Mouse (Mus musculus) megakaryocyte-erythroid progenitor cell, adult 5-6 weeks (primary cell): ENCODE results near the gene Psmb6. TPM values are rescaled to one million over a fixed set of nuclear protein-coding genes. Genes with fewer than 3 reads are reported as not detected.

Experiments
- ATAC-seq: replicated peaks from 2 replicates; pipeline ENCODE4 v1.8.0; 2016; ENCODE audit warnings: mild to moderate bottlenecking, inconsistent platforms; ENCODE audit not compliant: severe bottlenecking, poor library complexity, low FRiP score, low TSS enrichment
- total RNA-seq, 2 experiments: library from RNA; stranded (forward) in 1 of 2; stranded (reverse) in 1 of 2; fragments of 200-1000, 215-1000 nt in 1 of 2; fragments of >200 nt in 1 of 2; fragmentation: Nextera tagmentation in 1 of 2; gene quantifications; 2 replicates each; pipeline ENCODE4 v1.2.3; 2014 to 2017

Psmb6 gene
- total RNA-seq, 2 experiments from 2014 or later = 305 to 333 TPM

DNA sequence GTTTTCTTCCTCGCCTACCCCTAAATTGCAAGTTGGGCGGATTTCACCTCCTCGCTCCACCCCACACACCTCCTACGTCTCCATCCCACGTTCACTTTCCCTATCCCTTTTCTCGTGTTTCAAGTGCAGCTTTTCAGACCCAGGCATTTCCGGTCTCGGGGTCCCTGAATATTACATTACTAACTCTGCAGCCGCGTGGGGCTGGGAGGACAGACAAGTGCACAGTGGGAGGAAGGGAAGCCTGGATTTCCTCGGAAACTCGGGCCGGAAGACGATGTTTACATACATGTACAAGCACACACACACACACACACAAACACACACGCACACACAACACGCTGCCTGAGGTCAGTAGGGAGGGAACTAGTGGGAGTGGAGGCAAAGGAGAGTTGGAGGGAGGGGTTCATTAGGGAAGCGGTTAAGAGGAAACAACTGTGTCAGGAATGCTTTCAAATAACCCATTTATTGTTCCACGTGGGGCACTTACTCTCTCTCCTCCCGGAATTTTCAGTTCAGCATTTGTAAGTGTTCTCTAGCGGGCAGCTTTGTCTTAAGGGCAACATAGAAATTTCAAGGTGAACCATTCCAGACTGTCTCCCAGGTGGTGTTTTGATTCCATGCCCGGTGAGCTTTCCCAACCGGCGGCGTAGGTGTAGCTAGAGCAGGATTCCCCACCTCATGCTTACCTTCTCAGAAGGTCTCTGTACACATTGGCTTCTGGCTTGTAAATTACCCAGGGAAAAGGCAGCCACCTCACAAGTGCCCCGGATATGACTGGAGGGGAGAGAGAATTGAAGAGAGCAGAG, 38.5 kb downstream of the Psmb6 start:
- no peak for ATAC-seq

- no peak for ATAC-seq
These were observed 39.2 kb downstream of the Psmb6 start for GRCm38 (mm10) chr11:70564276-70564873.

- ATAC-seq = no peak
These were observed 41.4 kb downstream of the Psmb6 start for GRCm38 (mm10) chr11:70566586-70566985.

DNA sequence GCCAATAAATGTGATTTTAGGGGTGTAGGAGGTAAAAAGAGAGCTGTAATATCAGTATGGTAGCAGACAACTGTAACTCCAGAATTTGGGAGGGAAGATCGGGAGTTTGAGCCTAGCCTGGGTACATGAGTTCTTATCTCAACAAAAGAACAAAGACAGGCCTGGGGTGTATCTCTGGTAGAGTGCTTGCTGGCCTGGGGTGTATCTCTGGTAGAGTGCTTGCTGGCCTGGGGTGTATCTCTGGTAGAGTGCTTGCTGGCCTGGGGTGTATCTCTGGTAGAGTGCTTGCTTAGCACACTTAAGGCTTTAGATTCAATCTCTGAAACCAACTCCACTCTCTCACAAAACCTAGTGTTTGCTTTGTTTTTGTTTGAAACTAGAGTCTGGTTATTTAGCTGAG, 45.4 kb downstream of the Psmb6 start:
- peak; percentile 97 for ATAC-seq

DNA sequence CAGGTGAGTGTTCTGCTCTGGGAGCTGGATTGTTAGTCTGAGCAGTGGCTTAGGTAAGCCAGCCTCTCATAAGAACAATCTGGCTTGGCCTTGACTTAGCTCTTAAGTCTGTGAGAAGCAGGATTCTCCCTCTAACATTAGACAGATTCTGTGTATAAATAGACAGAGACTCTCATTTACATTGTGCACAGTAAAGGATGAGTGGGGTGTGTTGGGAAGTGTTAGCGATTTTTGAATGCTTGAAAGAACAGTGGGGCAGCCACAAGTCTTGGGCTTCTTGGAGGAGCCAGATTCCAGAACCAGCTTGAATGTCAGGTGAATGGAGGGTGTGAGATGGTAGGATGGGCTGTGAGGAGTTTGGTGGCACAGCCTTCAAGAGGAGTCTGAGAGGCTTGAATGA, 46.5 kb downstream of the Psmb6 start:
- no peak for ATAC-seq

- ATAC-seq = 0 out of 2 replicates have a peak, but pooled peaks have one; percentile 23
These were observed 47.3 kb downstream of the Psmb6 start for GRCm38 (mm10) chr11:70572348-70572902.

DNA sequence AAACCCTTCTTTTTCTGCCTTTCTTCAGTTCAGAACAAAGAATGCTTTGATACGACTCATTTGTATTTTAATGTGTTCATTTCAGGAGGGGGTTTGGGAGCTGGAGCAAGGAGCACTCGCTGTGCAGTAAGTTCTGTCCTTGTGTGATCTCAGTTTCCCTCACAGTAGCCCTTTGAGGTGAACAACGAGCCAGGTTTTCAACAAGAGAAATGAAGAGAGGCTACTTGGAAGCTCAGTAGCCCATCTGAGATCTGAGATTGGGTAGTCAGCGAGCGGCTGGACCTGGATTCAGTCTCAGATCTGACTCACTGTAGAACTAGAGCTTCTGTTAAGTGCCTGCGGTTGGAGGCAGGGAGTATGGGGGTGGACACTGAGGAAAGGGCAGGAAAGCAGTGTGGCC, 48.7 kb downstream of the Psmb6 start:
- no peak for ATAC-seq

- 0 out of 2 replicates have a peak, but pooled peaks have one; percentile 48 for ATAC-seq
These were observed 52.0 kb downstream of the Psmb6 start for GRCm38 (mm10) chr11:70577201-70577600.

Other genes starting within 250 kb of the Psmb6 start
- not detected in 2 replicates for gene Alox12e, start 202.7 kb upstream of the Psmb6 start, total RNA-seq (2014; fragmentation: Nextera tagmentation)
- gene Alox12e, start 202.7 kb upstream of the Psmb6 start, total RNA-seq (2017) = not detected in 2 replicates
- gene Alox15, start 173.3 kb upstream of the Psmb6 start, total RNA-seq (2014; fragmentation: Nextera tagmentation) = not detected in 2 replicates
- gene Alox15, start 173.3 kb upstream of the Psmb6 start, total RNA-seq (2017) = not detected in 2 replicates
- 44.4 and 55.9 TPM in 2 replicates for gene Pelp1, start 115.3 kb upstream of the Psmb6 start, total RNA-seq (2014; fragmentation: Nextera tagmentation)
- gene Pelp1, start 115.3 kb upstream of the Psmb6 start, total RNA-seq (2017) = 10.0 and 12.9 TPM in 2 replicates
- gene Arrb2, start 92.7 kb upstream of the Psmb6 start, total RNA-seq (2014; fragmentation: Nextera tagmentation) = 41.8 and 43.2 TPM in 2 replicates
- 21.7 and 32.6 TPM in 2 replicates for gene Arrb2, start 92.7 kb upstream of the Psmb6 start, total RNA-seq (2017)
- 25.5 and 34.8 TPM in 2 replicates for gene Med11, start 73.4 kb upstream of the Psmb6 start, total RNA-seq (2014; fragmentation: Nextera tagmentation)
- gene Med11, start 73.4 kb upstream of the Psmb6 start, total RNA-seq (2017) = 38.6 and 46.5 TPM in 2 replicates
- 0.30 and 0.94 TPM in 2 replicates for gene Zmynd15, start 65.9 kb upstream of the Psmb6 start, total RNA-seq (2014; fragmentation: Nextera tagmentation)
- not detected in 2 replicates for gene Zmynd15, start 65.9 kb upstream of the Psmb6 start, total RNA-seq (2017)
- 0.99 TPM in 1 of 2 replicates, not detected in the other for gene Cxcl16, start 65.4 kb upstream of the Psmb6 start, total RNA-seq (2014; fragmentation: Nextera tagmentation)
- gene Cxcl16, start 65.4 kb upstream of the Psmb6 start, total RNA-seq (2017) = 0.08 TPM in 1 of 2 replicates, not detected in the other
- gene Tm4sf5, start 20.1 kb upstream of the Psmb6 start, total RNA-seq (2014; fragmentation: Nextera tagmentation) = not detected in 2 replicates
- gene Tm4sf5, start 20.1 kb upstream of the Psmb6 start, total RNA-seq (2017) = not detected in 2 replicates
- not detected in 2 replicates for gene Vmo1, start 10.8 kb upstream of the Psmb6 start, total RNA-seq (2014; fragmentation: Nextera tagmentation)
- gene Vmo1, start 10.8 kb upstream of the Psmb6 start, total RNA-seq (2017) = not detected in 2 replicates
- gene Gltpd2, start 6.2 kb upstream of the Psmb6 start, total RNA-seq (2014; fragmentation: Nextera tagmentation) = not detected in 2 replicates
- not detected in 2 replicates for gene Gltpd2, start 6.2 kb upstream of the Psmb6 start, total RNA-seq (2017)
- not detected in 2 replicates for gene Gm40193, start 7.6 kb downstream of the Psmb6 start, total RNA-seq (2014; fragmentation: Nextera tagmentation)
- not detected in 2 replicates for gene Gm40193, start 7.6 kb downstream of the Psmb6 start, total RNA-seq (2017)
- not detected in 2 replicates for gene Pld2, start 14.7 kb downstream of the Psmb6 start, total RNA-seq (2014; fragmentation: Nextera tagmentation)
- gene Pld2, start 14.7 kb downstream of the Psmb6 start, total RNA-seq (2017) = 0.47 TPM in 1 of 2 replicates, not detected in the other
- 44.7 and 61.0 TPM in 2 replicates for gene Mink1, start 37.5 kb downstream of the Psmb6 start, total RNA-seq (2014; fragmentation: Nextera tagmentation)
- 18.2 and 19.8 TPM in 2 replicates for gene Mink1, start 37.5 kb downstream of the Psmb6 start, total RNA-seq (2017)
- not detected in 2 replicates for gene 4930544D05Rik, start 90.5 kb downstream of the Psmb6 start, total RNA-seq (2014; fragmentation: Nextera tagmentation)
- gene 4930544D05Rik, start 90.5 kb downstream of the Psmb6 start, total RNA-seq (2017) = not detected in 2 replicates
- 3.0 TPM in 1 of 2 replicates, not detected in the other for gene Chrne, start 93.8 kb downstream of the Psmb6 start, total RNA-seq (2014; fragmentation: Nextera tagmentation)
- not detected in 2 replicates for gene Chrne, start 93.8 kb downstream of the Psmb6 start, total RNA-seq (2017)
- 3.6 and 10.4 TPM in 2 replicates for gene Gp1ba, start 113.8 kb downstream of the Psmb6 start, total RNA-seq (2014; fragmentation: Nextera tagmentation)
- gene Gp1ba, start 113.8 kb downstream of the Psmb6 start, total RNA-seq (2017) = 0.50 and 0.85 TPM in 2 replicates
- 92.8 and 95.5 TPM in 2 replicates for gene Rnf167, start 121.9 kb downstream of the Psmb6 start, total RNA-seq (2014; fragmentation: Nextera tagmentation)
- gene Rnf167, start 121.9 kb downstream of the Psmb6 start, total RNA-seq (2017) = 42.3 and 53.4 TPM in 2 replicates
- 62.3 and 63.1 TPM in 2 replicates for gene Slc25a11, start 122.1 kb downstream of the Psmb6 start, total RNA-seq (2014; fragmentation: Nextera tagmentation)
- gene Slc25a11, start 122.1 kb downstream of the Psmb6 start, total RNA-seq (2017) = 33.1 and 36.2 TPM in 2 replicates
- 1,236 and 1,373 TPM in 2 replicates for gene Pfn1, start 129.3 kb downstream of the Psmb6 start, total RNA-seq (2014; fragmentation: Nextera tagmentation)
- 377 and 675 TPM in 2 replicates for gene Pfn1, start 129.3 kb downstream of the Psmb6 start, total RNA-seq (2017)
- 16.7 and 33.7 TPM in 2 replicates for gene Eno3, start 131.8 kb downstream of the Psmb6 start, total RNA-seq (2014; fragmentation: Nextera tagmentation)
- gene Eno3, start 131.8 kb downstream of the Psmb6 start, total RNA-seq (2017) = 8.4 and 16.5 TPM in 2 replicates
- 61.3 and 88.7 TPM in 2 replicates for gene Spag7, start 144.0 kb downstream of the Psmb6 start, total RNA-seq (2014; fragmentation: Nextera tagmentation)
- 59.9 and 60.5 TPM in 2 replicates for gene Spag7, start 144.0 kb downstream of the Psmb6 start, total RNA-seq (2017)
- gene Camta2, start 162.7 kb downstream of the Psmb6 start, total RNA-seq (2014; fragmentation: Nextera tagmentation) = 14.6 and 17.4 TPM in 2 replicates
- gene Camta2, start 162.7 kb downstream of the Psmb6 start, total RNA-seq (2017) = 0.91 and 7.1 TPM in 2 replicates
- gene Inca1, start 174.8 kb downstream of the Psmb6 start, total RNA-seq (2014; fragmentation: Nextera tagmentation) = 0.69 TPM in 1 of 2 replicates, not detected in the other
- gene Inca1, start 174.8 kb downstream of the Psmb6 start, total RNA-seq (2017) = 0.42 TPM in 1 of 2 replicates, not detected in the other
- 3.9 and 8.3 TPM in 2 replicates for gene Kif1c, start 175.2 kb downstream of the Psmb6 start, total RNA-seq (2014; fragmentation: Nextera tagmentation)
- gene Kif1c, start 175.2 kb downstream of the Psmb6 start, total RNA-seq (2017) = 5.4 and 13.2 TPM in 2 replicates
- gene Zfp3, start 238.8 kb downstream of the Psmb6 start, total RNA-seq (2014; fragmentation: Nextera tagmentation) = 3.1 and 5.6 TPM in 2 replicates
- 1.6 and 3.9 TPM in 2 replicates for gene Zfp3, start 238.8 kb downstream of the Psmb6 start, total RNA-seq (2017)